Mouse (Mus musculus): ENCODE measurements at regions not wholly inside any gene's neighbourhood (a gene's known extent, or its start where the extent isn't known, plus 50 kb on each side); places are given as distances from the start of the nearest gene placed in this dataset.

DNA sequence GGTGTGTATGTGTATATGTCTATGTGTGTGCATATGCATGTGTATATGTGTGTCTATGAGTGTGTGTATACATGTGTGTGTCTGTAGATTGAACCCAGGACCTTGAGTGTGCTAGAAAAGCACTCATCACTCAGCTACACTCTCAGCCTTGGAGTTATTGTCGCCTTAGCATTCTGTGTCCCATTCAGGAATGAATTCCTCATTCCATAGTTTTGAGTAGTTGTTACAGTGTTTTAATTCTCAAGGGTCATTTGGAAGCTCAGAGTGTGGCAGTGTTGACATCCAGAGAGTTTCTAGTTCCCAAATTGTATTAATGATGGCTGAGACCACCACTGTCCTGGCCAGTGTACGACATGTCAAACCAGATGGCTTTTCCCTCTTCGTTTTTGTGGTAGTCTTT lies 53.4 kb upstream of the Gm9887 start:
- no peak for DNase-seq (ENCODE audit: low spot score in 2 of 2)
- intact Hi-C loops (cut with DNase I), result no loop called here

DNA sequence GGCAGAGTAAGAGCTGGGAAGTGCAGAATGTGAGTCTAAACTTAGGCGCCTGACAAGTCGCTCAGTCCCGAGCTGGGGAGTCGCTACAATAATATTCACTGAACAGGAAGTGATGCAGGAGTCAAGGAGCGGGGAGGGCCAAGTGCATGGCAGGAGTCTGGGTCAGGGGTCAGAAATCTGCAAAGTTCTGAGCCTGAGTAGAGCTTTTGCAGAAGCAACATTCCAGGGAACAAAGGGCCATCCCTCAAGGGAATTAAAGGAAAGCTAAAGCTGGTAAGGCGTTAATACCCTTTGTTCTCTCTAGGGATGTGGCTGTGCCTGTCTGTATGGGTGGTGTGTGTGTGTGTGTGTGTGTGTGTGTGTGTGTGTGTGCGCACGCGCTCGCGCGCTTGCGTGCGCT lies 52.7 kb upstream of the Gm9887 start:
- intact Hi-C loops (cut with DNase I), result no loop called here
- no peak for DNase-seq (ENCODE audit: low spot score in 2 of 2)
